Mouse (Mus musculus) embryonic facial prominence, embryonic 12.5 days (tissue): Measurements from ENCODE around the gene Cck. TPM values are rescaled to one million over a fixed set of nuclear protein-coding genes. Genes with fewer than 3 reads are reported as not detected.
"Not testable (repeated sequence)": the region's sequence is repeated elsewhere in the genome, so short reads cannot be mapped to it uniquely, and the experiment has no call there.

Experiments
- ATAC-seq: fragments of 200-750 bp; cut with Nextera tagmentation; 2 replicates; pipeline ENCODE4 v1.8.0; 2017; ENCODE audit not compliant: insufficient number of reproducible peaks, insufficient read depth, low FRiP score, low TSS enrichment
- H3K27ac ChIP-seq: fragments of 300-500 bp; sonication (generic); 2 replicates; pipeline ENCODE4 v1.5.1; 2016; ENCODE audit warnings: mild to moderate bottlenecking
- H3K27me3 ChIP-seq: fragments of 300-500 bp; sonication (generic); 2 replicates; pipeline ENCODE4 v1.6.1; 2016; ENCODE audit warnings: mild to moderate bottlenecking, moderate library complexity
- H3K36me3 ChIP-seq: fragments of 300-500 bp; sonication (generic); 2 replicates; pipeline ENCODE4 v1.6.1; 2016; ENCODE audit warnings: mild to moderate bottlenecking
- H3K4me1 ChIP-seq: fragments of 300-500 bp; sonication (generic); 2 replicates; pipeline ENCODE4 v1.6.1; 2016
- H3K4me2 ChIP-seq: fragments of 300-500 bp; sonication (generic); replicated peaks from 2 replicates; pipeline ENCODE4 v1.6.1; 2016; ENCODE audit warnings: mild to moderate bottlenecking, moderate library complexity
- H3K4me3 ChIP-seq: fragments of 300-500 bp; sonication (generic); 2 replicates; pipeline ENCODE4 v1.5.1; 2016; ENCODE audit warnings: mild to moderate bottlenecking
- H3K9ac ChIP-seq: fragments of 300-500 bp; sonication (generic); 2 replicates; pipeline ENCODE4 v1.6.1; 2016; ENCODE audit warnings: mild to moderate bottlenecking, moderate library complexity
- H3K9me3 ChIP-seq: fragments of 300-500 bp; sonication (generic); 2 replicates; pipeline ENCODE4 v1.6.1; 2016; ENCODE audit warnings: mild to moderate bottlenecking, moderate library complexity
- WGBS: fragments of 180-500 bp; shearing (Covaris S2); methylation state at CpG from one replicate; pipeline ENCODE4 v1.1.7; 2016; 5-methylcytosine and 5-hydroxymethylcytosine counted together
- polyA plus RNA-seq: library from polyadenylated mRNA; unstranded; fragments of >200 nt; fragmentation: Nextera tagmentation; extraction: Ambion mirVana; gene quantifications from 2 replicates; pipeline ENCODE4 v1.2.1, GENCODE M21; 2016

Gene Cck
- polyA plus RNA-seq, 1 experiment from 2014 or later: 1.2 TPM

DNA sequence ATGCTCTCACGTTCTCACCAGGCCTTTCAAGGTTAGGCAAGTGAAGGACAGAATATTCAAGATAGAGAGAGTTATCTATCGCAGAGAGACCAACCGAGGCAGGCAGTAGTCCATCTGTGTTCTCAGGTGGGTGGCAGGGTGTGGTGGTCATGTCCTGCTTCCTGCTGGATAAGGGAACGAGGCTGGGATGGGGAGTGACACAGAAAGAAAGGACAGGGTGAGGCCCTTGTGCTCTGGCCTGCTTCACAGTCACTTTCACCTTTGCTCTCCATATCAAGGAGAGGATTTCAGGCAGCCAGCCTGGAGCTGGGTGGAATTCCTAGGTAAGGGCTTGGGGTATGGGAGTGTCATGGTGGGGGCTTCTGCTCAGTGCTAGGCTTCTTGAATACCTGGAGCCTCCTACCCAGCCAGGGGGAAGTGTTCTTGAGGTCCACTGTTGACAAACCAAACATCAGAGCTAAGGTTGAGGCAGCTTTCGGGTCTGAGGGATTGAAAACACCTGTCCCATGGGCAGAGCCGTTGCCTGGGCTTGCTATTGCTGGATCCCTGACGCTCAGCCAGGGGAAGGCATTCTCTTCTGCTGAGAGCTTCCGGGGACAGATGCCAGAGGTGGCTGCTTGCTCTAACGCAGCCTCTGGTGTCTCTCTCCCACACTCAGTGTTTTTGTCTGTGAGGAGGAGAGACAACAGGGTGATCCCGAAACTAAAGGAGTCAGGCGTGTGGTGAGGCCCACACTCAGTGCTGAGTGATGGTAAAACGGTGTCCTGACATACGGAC is 38.6 kb downstream of the Cck start:
- no peaks in the 10 kb centered on the region for H3K27me3 ChIP-seq
- no peak overlapping the region for H3K4me3 ChIP-seq
- H3K27ac ChIP-seq: no peak overlapping the region
- no peaks in the 10 kb centered on the region for H3K4me1 ChIP-seq
- no peak overlapping the region for H3K4me2 ChIP-seq
- ATAC-seq: no peak
- 81% methylated on average over 13 of the region's 13 CpGs for WGBS
- no peak overlapping the region for H3K9ac ChIP-seq
- H3K9me3 ChIP-seq: no peaks in the 10 kb centered on the region
- H3K36me3 ChIP-seq: peaks cover 42% of the 10 kb centered on the region

DNA sequence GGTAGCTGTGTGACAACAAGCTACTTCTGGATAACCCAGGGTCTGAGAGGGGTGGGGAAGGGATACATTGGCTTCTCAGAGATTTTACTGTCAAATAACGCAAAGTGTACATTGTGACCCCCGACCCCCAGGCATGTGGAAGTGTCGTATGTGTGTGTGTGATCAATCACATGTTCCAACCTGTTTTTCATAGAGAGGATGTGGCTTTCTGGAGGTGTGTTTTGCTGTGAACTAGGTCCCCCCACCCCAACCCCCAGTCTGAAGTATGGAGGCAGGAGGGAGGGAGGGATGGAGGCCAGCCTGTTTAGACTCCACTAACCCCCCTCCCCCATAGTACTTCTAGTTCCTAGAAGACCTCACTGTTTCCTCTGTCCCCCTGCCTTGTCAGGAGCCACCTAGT is 40.6 kb downstream of the Cck start:
- H3K27me3 ChIP-seq: no peaks in the 10 kb centered on the region
- H3K36me3 ChIP-seq: peaks cover 38% of the 10 kb centered on the region
- H3K4me3 ChIP-seq: no peak overlapping the region
- no peaks in the 10 kb centered on the region for H3K9me3 ChIP-seq
- 84% methylated on average over 3 of the region's 3 CpGs for WGBS
- no peak overlapping the region for H3K4me2 ChIP-seq
- no peak overlapping the region for H3K9ac ChIP-seq
- ATAC-seq: no peak
- no peaks in the 10 kb centered on the region for H3K4me1 ChIP-seq
- no peak overlapping the region for H3K27ac ChIP-seq

DNA sequence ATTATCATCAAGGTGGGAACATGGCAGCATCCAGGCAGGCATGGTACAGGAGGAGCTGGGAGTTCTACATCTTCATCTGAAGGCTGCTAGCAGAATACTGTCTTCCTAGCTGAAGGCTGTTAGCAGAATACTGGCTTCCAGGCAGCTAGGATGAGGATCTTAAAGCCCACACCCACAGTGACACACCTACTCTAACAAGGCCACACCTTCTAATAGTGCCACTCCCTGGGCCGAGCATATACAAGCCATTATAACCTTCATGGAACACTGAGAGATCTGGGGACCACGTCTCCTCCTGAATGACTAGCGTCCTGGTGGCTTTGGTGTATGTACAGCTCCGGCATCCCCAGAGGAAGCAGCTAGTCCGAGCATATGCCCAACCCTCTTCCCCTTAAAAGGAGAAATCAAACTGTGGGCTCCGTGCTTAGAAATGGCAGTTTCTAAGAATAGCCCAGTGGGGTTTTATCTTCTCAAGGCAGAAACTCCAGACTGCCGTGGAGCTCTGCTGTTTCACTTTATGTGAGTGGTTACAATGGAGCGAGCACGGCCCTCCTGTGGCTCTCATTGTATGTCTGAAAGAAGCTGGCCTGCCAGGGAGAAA is 43.1 kb downstream of the Cck start:
- H3K4me3 ChIP-seq, H3K9me3 ChIP-seq, ATAC-seq, H3K4me2 ChIP-seq, H3K27me3 ChIP-seq, H3K27ac ChIP-seq, H3K9ac ChIP-seq, H3K4me1 ChIP-seq: not testable (repeated sequence)
- peaks cover 60% of the 10 kb centered on the region for H3K36me3 ChIP-seq
- 74% methylated on average over 9 of the region's 9 CpGs for WGBS

DNA sequence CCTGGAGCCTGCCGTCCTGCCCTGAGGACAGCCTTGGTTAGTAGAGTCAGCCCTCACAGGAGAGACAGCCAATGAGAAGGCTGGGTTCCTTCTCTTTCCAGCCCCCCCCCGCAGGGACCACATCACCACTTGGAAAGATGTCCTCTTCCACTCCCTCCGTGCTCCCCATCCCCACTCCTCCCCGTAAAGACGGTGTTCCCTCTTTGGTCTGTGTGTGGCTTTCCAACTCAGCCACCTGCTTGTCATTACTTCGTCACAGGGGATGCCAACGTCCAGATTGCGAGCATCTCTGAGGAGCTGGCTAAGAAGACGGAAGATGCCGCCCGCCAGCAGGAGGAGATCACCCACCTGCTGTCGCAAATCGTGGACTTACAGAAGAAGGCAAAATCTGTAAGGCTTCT is 49.1 kb downstream of the Cck start:
- H3K27me3 ChIP-seq: no peaks in the 10 kb centered on the region
- H3K4me1 ChIP-seq: no peaks in the 10 kb centered on the region
- H3K27ac ChIP-seq: no peak overlapping the region
- peaks cover 64% of the 10 kb centered on the region for H3K36me3 ChIP-seq
- ATAC-seq: no peak
- no peak overlapping the region for H3K4me3 ChIP-seq
- no peak overlapping the region for H3K4me2 ChIP-seq
- no peak overlapping the region for H3K9ac ChIP-seq
- no peaks in the 10 kb centered on the region for H3K9me3 ChIP-seq
- WGBS: 85% methylated on average over 13 of the region's 13 CpGs

DNA sequence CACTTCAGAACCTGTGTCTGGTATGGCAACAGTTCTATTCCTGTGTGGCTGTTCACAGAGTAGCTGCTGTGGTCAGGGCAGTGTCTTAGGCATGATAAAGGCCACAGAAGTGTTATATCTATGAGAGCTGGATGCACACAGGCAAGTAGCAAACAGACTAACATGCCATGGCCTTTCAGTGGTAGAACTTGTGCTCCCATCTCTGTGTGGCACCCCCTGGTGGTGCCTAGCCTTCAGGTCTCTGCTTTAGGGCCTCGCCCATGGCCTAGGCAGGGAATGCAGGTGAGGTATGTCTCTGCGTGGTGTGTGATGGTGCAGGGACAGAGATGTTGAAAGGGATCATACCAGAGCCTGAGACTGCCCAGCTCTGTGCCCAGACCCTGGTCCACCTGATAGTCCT is 50.1 kb downstream of the Cck start:
- no peak overlapping the region for H3K9ac ChIP-seq
- H3K36me3 ChIP-seq: peaks cover 61% of the 10 kb centered on the region
- WGBS: 81% methylated on average over 2 of the region's 2 CpGs
- H3K4me3 ChIP-seq: no peak overlapping the region
- no peak for ATAC-seq
- H3K4me2 ChIP-seq: no peak overlapping the region
- no peaks in the 10 kb centered on the region for H3K27me3 ChIP-seq
- H3K9me3 ChIP-seq: no peaks in the 10 kb centered on the region
- no peaks in the 10 kb centered on the region for H3K4me1 ChIP-seq
- H3K27ac ChIP-seq: no peak overlapping the region

DNA sequence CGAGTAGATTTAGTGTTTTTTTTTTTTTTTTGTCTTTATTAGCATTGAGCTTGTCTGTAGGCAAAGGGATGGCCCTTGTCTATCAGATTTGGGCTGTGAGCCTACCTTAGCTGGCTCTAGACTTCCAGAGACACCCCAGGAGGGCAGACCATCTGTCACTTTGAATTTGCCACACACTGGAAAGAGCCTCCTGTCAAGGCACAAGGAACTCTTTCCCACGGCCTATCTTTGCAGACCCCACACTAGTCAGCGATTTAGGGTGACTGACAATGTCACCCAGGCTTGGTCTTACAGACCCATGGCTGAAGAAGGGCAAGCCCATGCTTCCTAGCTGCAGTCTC is 51.2 kb downstream of the Cck start:
- no peaks in the 10 kb centered on the region for H3K27me3 ChIP-seq
- no peak overlapping the region for H3K9ac ChIP-seq
- H3K9me3 ChIP-seq: no peaks in the 10 kb centered on the region
- ATAC-seq: no peak
- no peaks in the 10 kb centered on the region for H3K4me1 ChIP-seq
- no peak overlapping the region for H3K4me2 ChIP-seq
- H3K27ac ChIP-seq: no peak overlapping the region
- 79% methylated on average over 3 of the region's 3 CpGs for WGBS
- H3K4me3 ChIP-seq: no peak overlapping the region
- H3K36me3 ChIP-seq: peaks cover 52% of the 10 kb centered on the region

DNA sequence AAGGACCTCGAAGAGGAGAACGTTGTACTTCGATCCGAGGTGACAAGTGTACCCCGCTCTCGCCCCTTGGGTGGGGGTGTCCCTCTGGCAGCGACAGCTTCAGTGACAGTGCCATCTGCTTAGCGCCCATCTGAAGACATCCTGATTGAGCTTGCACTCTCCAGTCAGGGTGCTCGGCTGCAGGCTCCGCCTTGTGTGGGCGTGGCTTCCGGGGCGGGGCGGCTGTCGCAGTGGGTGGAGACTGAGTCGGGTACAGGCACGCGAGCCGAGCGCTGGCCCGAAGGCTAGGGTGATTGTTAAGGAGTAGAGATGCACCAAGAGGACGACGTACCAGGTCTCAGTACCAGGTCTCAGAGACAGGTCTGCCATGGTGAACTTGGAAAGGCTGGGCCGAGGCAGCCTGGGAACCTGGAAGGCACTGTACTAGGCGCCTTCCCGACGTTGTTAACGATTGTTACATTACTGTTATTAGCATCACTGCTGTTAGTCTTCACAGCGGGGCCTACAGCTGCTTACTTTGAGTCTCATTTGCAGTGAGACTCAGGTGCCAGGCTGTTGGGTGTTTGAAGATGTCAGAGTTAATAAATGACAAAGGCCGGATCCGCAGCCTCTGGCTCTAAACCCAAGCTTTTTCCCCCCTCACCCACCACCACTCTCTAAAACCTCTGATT is 51.7 kb downstream of the Cck start:
- Histone ChIP-seq H3K36me3 (peaks cover 48% of the 10 kb centered on the region), H3K4me3 (no peak overlapping the region), H3K4me2 (no peak overlapping the region), H3K9me3 (no peaks in the 10 kb centered on the region), H3K27ac (no peak overlapping the region), H3K9ac (no peak overlapping the region), H3K27me3 (no peaks in the 10 kb centered on the region), H3K4me1 (no peaks in the 10 kb centered on the region)
- 67% methylated on average over 31 of the region's 31 CpGs for WGBS
- ATAC-seq: no peak

DNA sequence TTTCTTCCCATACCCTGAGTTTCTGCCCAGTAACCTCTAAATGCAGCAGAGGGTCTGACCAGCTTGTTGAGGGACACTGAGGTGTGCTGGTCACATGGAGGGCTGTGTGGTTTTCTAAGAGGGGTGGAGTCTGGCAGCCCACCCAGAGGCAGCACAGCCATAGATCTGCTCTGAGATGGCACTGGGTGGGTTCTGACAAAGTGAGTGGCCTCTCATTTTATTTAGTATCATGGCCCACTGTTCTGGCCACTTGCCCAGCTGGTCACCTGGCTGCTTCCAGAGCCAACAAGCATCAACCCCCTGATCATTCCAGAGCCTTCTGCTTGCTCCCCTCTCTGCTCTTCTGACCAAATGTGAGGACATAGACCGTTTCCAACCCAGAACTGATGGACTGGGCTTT is 53.3 kb downstream of the Cck start:
- Histone ChIP-seq H3K4me2 (no peak overlapping the region), H3K9ac (no peak overlapping the region; the same call in 1 of the 2 replicates), H3K27ac (no peak overlapping the region), H3K36me3 (peaks cover 32% of the 10 kb centered on the region), H3K27me3 (no peaks in the 10 kb centered on the region), H3K9me3 (no peaks in the 10 kb centered on the region), H3K4me3 (no peak overlapping the region), H3K4me1 (no peaks in the 10 kb centered on the region)
- WGBS: 74% methylated on average over 1 of the region's 1 CpGs
- ATAC-seq: no peak

Other genes starting within 250 kb of the Cck start
- 191 and 198 TPM in 2 replicates for gene Ulk4, start 218.5 kb downstream of the Cck start, polyA plus RNA-seq
- gene Trak1, start 198.2 kb downstream of the Cck start, polyA plus RNA-seq: 20.0 and 20.7 TPM in 2 replicates
- 0.63 TPM in 1 of 2 replicates, not detected in the other for gene Lyzl4, start 146.4 kb upstream of the Cck start, polyA plus RNA-seq
- 0.62 and 0.73 TPM in 2 replicates for gene Vipr1, start 147.0 kb upstream of the Cck start, polyA plus RNA-seq
- 16.8 and 18.0 TPM in 2 replicates for gene Sec22c, start 209.8 kb upstream of the Cck start, polyA plus RNA-seq
- gene Ss18l2, start 214.6 kb upstream of the Cck start, polyA plus RNA-seq: 96.2 and 117 TPM in 2 replicates
- gene Nktr, start 223.5 kb upstream of the Cck start, polyA plus RNA-seq: 73.7 and 85.5 TPM in 2 replicates